Mouse (Mus musculus) right cerebral cortex, postnatal 14 days (tissue): ENCODE results near the gene Slc6a4.
"Not testable (repeated sequence)": the region's sequence is repeated elsewhere in the genome, so short reads cannot be mapped to it uniquely, and the experiment has no call there.

ENCODE experiments used
- DNase-seq: peaks from one replicate; pipeline ENCODE4 v3.0.0; 2022

Gene Slc6a4

DNA sequence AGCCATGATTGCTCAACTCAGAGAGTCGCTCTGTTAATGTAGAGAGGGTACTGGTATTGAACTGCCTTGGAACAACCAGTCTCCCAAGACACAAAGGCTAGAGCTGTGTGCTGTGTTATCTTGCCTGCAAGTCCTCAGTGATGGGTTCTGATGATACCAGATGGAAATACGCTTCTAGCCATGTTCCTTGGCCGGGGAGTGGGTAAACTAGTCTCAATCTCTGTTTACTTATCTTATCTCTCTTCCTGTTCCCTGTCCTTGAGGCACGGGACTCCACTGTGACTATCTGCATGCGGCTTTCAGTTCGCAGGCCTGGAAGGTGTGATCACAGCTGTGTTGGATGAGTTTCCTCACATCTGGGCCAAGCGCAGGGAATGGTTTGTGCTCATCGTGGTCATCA, 21.1 kb downstream of the Slc6a4 start:
- DNase-seq: no peak

DNA sequence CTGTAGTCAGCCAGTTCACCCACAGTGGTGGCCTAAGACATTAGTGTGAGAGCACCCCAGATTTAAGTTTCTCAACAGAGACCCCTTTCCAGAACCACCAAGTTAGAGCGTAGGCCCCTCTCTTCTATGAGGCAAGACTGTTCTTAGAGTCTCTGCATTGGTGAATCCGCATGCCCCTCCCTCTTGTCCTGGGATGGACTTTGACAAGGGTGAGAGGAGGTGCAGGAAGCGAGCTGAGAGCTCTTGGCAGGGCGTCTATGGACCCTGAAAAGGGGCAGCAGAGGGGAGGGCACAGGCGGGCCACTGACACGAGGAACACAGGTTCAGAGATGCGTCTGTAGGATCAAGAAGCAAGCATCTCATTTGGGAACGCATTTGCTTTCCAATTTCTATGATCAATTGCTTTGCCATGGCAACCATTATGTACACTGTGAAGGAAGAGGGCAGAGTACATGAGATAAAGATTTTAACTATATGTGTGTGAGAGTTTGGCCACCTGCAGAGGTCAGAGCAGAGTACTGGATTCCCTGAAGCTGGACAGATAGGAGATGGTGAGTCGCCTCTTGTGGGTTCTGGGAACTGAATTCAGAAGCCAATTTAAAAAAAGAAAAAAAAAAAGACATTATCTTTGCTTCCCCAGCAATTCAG, 23.5 kb downstream of the Slc6a4 start:
- no peak for DNase-seq

DNA sequence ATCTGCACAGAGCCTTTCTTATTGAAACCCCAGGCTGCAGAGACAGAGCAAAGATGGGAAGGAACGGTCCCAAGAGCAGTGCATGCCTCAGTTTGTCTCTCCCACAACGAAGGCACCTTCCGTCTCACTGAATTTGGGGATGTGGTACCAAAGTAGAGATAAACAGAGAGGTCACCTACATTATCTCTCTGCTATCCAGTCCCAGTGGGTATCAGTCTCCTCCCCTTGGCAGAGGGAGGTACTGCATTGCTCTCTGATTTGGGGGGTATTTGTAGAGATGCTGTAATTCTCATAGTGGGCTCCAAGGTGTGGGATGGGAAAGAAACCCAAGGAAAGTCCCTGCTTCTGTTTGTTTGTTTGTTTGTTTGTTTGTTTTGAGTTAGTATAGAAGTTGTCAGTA, 28.2 kb downstream of the Slc6a4 start:
- DNase-seq: no peak

DNA sequence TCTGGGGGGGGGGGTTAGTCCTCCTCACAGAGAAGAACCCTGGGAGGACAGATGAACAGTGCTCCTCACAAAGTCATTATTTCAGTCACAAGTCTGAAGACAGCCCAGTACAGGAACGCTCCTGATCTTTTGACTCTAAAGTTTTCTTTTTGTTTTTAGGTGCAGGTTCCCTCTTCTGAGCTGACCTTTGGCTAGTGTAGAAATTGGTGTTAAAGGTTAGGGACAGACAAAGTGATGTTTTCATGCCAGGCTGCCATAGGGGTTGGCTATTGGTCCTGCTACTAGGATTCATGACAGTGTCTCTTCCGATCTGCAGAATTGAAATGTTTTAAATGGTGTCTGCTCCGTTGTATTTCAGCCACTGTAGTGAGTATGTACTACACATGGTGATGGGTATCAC, 29.8 kb downstream of the Slc6a4 start:
- DNase-seq: no peak

DNA sequence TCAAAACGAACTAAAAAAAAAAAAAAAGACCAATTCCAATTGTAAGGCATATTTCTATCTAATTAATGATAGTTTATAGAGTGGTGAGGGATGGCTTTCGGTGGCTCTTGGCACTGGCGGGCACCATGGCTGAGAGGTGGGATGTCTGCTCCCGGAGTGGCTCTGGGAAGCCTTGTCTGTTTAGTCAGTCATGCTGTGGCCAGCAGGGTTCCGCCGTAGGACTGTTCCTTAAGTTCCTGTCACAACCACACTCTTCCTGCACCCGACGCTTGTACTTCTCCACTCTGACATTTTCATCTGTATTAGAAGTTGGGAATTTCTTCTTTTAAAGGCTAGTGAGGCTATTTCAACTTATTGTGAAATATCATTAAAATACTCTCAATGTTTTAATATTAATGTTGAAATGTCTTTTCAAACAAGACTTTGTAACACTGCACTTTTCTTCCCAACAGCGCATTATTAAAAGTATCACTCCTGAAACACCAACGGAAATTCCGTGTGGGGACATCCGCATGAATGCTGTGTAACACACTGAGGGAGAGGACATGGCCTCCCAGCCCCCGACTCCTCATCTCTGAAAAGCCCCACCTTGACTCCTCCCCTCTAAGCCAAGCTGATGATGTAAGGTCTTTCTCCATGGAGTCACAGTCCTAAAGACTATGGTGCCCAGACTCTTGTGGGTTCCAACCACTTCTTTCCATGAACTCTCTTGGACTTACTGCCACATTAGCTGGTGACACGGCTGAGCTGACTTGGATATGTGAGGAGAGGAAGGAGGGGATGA, 32.9 kb downstream of the Slc6a4 start:
- no peak for DNase-seq

GRCm38 (mm10) chr11:77041891-77042290, 43.5 kb downstream of the Slc6a4 start:
- no peak for DNase-seq

DNA sequence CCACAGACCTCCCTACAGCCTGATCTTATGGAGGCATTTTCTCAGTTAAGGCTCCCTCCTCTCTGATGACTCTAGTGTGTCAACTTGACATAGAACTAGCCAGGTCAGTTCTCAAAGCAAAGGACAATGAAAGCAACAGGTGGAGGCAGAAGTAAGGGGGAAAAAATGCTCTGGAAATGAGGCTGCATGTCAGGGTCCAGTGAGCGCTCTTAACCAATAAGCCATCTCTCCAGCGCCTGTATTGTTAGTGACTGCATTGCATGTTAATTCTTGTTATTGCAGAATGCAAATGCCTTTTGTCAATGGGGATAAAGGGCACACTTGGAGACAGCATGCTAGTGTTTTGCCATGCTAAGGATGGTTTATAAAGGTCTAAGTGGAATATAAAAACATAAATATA, 44.4 kb downstream of the Slc6a4 start:
- DNase-seq: no peak

DNA sequence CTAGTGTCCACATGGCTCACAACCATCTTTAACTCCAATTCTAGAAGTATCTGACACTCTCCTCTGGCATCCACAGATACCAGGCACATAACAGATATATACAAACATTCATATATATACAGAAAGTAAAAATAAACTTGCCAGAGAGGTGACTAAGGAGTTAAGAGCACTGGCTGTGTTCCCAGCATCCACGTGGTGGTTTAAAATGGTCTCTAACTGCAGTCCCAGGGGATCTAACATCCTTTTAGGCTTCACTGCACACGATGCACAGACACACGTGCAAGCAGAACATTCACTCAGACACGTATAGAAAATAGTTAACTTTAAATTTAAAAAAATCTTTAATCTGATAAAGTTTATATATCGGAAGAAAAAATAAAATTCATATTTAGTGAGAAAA, 63.5 kb downstream of the Slc6a4 start:
- no peak for DNase-seq

DNA sequence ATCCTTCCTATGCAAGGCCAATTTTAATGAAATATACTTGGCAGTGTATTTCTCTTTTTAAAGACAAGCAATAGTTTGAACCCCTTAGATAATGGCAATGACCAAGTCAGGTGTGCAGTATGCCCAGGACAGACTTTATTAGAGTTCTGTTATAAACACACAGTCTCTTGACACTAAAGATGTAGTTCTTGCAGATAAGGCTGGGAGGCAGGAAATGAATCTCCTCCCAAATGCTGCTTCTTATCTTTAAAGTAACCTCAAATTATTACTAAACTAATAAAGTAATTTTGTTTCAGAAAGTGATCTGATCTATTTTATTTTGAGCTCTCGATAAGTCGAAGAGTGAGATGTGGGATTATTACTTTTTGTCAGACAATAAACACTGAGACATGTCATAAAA, 65.0 kb downstream of the Slc6a4 start:
- DNase-seq: no peak

DNA sequence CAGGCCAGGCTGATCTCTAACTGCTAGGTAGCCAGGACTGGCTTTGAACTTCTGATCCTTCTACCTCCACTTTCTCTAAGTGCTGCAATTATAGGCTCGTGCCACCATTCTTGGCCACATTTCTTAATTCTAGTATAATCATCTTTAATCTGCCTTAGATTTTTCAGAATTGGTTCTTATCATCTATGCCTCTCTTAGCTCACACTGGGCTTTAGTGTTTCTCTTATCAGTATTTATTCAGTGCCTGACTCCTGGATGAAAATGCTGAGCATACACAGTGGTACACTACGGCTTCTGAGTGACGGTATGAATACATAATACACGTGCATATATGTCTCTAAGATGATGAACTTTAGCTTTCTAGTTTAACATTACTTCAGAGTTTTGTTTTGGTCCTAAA, 70.4 kb downstream of the Slc6a4 start:
- DNase-seq: no peak

- no peak for DNase-seq
Observed at GRCm38 (mm10) chr11:77070721-77071120, 72.3 kb downstream of the Slc6a4 start.

DNA sequence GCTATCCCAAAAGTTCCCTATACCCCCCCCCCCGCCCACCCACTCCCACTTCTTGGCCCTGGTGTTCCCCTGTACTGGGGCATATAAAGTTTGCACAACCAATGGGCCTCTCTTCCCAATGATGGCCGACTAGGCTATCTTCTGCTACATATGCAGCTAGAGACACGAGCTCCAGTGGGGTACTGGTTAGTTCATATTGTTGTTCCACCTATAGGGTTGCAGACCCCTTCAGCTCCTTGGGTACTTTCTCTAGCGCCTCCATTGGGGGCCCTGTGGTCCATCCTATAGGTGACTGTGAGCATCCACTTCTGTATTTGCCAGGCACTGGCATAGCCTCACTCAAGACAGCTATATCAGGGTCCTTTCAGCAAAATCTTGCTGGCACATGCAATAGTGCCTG, 78.9 kb downstream of the Slc6a4 start:
- DNase-seq: not testable (repeated sequence)

DNA sequence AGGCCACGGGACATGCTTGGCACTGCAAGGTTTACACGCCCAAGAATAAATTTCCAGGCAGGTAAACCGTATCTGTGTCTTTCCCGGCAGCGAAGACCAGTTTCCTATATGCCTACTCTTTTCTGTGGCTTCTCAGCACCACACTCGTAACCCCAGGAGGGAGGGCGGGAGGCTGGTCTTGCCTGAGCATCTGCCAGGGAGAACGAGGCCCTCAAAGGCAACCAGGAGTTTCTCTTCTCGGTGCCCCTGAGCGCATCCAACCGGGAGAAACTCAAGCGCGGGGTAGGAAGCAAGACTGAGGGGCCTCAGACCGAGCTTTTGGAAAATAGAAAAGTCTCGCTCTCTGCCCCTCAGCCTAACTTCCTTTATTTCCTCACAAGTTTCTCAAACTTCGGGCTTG, 79.4 kb downstream of the Slc6a4 start:
- no peak for DNase-seq

DNA sequence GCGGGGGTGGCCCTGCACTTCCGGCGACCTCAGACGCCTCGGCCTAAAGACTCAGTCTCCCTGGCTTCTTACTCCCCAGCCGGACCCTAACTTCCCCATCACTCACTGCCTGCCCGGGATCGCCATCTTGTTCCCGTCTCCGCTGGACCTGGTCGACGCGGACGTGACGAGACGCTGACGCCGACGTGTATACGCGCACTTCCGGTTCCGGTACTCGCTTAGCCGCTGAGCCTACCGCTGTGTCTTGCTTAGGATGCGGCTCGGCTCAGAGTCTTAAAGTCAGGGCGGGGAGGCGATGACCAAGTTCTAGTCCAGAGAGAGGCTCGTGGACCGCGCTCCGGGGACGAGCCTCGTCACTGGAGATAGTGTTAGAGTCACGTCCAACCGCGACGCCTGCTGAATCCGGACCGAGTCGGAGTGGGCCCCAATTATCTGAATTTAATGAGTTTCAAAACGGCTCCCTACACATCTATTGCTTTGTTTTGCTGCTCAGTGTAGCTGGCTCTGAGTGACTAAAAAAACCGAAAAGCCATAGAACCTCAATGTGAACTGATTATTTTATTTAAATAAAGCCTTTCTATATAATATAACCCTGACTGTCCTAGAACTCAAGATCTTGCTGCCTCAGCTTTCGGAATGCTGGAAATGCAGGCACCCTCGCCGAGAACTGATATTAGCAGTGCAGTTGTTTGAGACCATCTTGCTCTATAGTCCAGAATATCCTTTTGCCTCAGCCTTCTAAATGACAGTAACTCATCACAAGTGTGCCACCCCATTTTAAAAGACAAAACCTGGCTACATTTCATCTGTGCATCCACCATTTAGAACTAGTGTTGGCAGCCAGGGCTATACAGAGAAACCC, 80.1 kb downstream of the Slc6a4 start, which contains the start of gene Nsrp1:
Gene Nsrp1 (minus strand): TSS at position 163 of the 862 bp plus-strand sequence.
- peak; percentile 92 for DNase-seq

DNA sequence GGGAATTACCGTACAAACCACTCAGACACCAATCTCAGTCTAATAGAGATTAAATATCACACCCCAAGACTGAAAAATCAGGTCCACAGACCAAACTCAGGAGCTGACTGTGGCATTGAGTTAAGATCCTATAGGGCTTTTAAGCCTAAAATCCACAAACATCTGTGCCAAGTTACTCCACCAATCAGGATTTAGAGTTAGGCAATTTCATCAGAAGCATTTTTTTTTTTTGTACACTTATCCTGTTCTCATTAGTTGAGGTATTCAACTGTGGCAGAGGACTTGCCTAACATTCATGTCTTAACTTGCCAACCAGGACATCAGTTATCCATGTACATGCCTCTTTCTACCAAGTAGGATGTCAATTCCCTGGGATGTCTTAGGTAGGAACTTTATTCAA, 81.0 kb downstream of the Slc6a4 start:
- no peak for DNase-seq
